9 mouse cellular contexts compared by ENCODE assay signal in genomic region chr8:105788241-105788640, GRCm38 (mm10). TPM values are rescaled to one million over a fixed set of nuclear protein-coding genes. Genes with fewer than 3 reads are reported as not detected.
DNase-seq lines count a peak whose midpoint lies in the region; ATAC-seq and TF ChIP-seq lines count a peak whose summit lies in the region.
"Had no signal": no experiment of that assay in that cellular context is flagged by ENCODE, and none has a peak within 500 bp of the region (broad histone marks: within the 10 kb centered on the region; RNA-seq: fewer than 3 reads in every experiment).

No protein-coding gene starts in this region.

- no peaks in the 10 kb centered on the region for H3K27me3 ChIP-seq in forebrain, postnatal 0 days (ENCODE audit: insufficient read depth, low read length)
- H3K27me3 ChIP-seq in forebrain, embryonic 13.5 days: no peaks in the 10 kb centered on the region
- H3K27me3 ChIP-seq: limb, embryonic 13.5 days had no signal

- ATAC-seq in forebrain, postnatal 0 days: no peak
- no peak for ATAC-seq in forebrain, embryonic 13.5 days
- no peak for ATAC-seq in frontal cortex, adult (ENCODE audit: low TSS enrichment)

- WGBS in forebrain, postnatal 0 days: 95% methylated on average over 2 of the region's 2 CpGs
- 93% methylated on average over 2 of the region's 2 CpGs for WGBS in forebrain, embryonic 13.5 days

- no peak overlapping the region for H3K4me3 ChIP-seq in forebrain, postnatal 0 days (ENCODE audit: low read depth, low read length)
- no peak overlapping the region for H3K4me3 ChIP-seq in forebrain, embryonic 13.5 days
- H3K4me3 ChIP-seq: limb, embryonic 13.5 days had no signal

- peak; percentile 69 for TF ChIP-seq CTCF in forebrain, postnatal 0 days (IDR thresholded peaks at IDR 0.05; ENCODE audit: low read depth)

- no peak overlapping the region for H3K9ac ChIP-seq in forebrain, postnatal 0 days
- H3K9ac ChIP-seq in forebrain, embryonic 13.5 days: no peak overlapping the region
- H3K9ac ChIP-seq: limb, embryonic 13.5 days had no signal

- H3K4me2 ChIP-seq in forebrain, postnatal 0 days (ENCODE audit: low read depth): no peak overlapping the region
- no peak overlapping the region for H3K4me2 ChIP-seq in forebrain, embryonic 13.5 days
- H3K4me2 ChIP-seq: limb, embryonic 13.5 days had no signal

- no peaks in the 10 kb centered on the region for H3K9me3 ChIP-seq in forebrain, postnatal 0 days (ENCODE audit: low read length)
- no peaks in the 10 kb centered on the region for H3K9me3 ChIP-seq in forebrain, embryonic 13.5 days (replicated peaks)
- H3K9me3 ChIP-seq: limb, embryonic 13.5 days had no signal

- no peak overlapping the region for H3K27ac ChIP-seq in forebrain, postnatal 0 days (ENCODE audit: low read depth, low read length)
- no peak overlapping the region for H3K27ac ChIP-seq in forebrain, embryonic 13.5 days
- H3K27ac ChIP-seq: limb, embryonic 13.5 days had no signal

- no peaks in the 10 kb centered on the region for H3K4me1 ChIP-seq in forebrain, postnatal 0 days (ENCODE audit: insufficient read depth)
- H3K4me1 ChIP-seq in forebrain, embryonic 13.5 days: no peaks in the 10 kb centered on the region
- H3K4me1 ChIP-seq: limb, embryonic 13.5 days had no signal

- peaks cover 11% of the 10 kb centered on the region for H3K36me3 ChIP-seq in forebrain, postnatal 0 days (ENCODE audit: insufficient read depth)
- peaks cover 37% of the 10 kb centered on the region for H3K36me3 ChIP-seq in forebrain, embryonic 13.5 days (ENCODE audit: poor library complexity, severe bottlenecking)

- DNase-seq in forebrain, postnatal 0 days: peak; percentile 47
- DNase-seq in ovary, postnatal 14 days (ENCODE audit: low spot score): peak; percentile 23
- DNase-seq in ovary, postnatal 36 days (ENCODE audit: low spot score): no peak
- DNase-seq in cerebellum, postnatal 36 days: peak; percentile 35 to 37
- DNase-seq in kidney, postnatal 4 days: peak; percentile 79 to 80
- peak; percentile 23 for DNase-seq in retina, adult 2 months (ENCODE audit: low read depth, low spot score)

RNA-seq across cellular contexts. Expression of gene Gfod2, which starts 29.8 kb away (rescaled TPM):
- 42.6 and 51.2 TPM in 2 replicates for total RNA-seq in forebrain, postnatal 0 days (2014; rRNA removed)
- 58.4 and 71.2 TPM in 2 replicates for polyA plus RNA-seq in forebrain, postnatal 0 days (2015; fragmentation: Nextera tagmentation; extraction: Ambion mirVana)
- 64.7 and 65.7 TPM in 2 replicates for polyA plus RNA-seq in forebrain, embryonic 13.5 days (2015; fragmentation: Nextera tagmentation; extraction: Ambion mirVana)

RNA-seq across cellular contexts. Expression of gene Ranbp10, which starts 38.9 kb away (rescaled TPM):
- 9.8 and 13.6 TPM in 2 replicates for total RNA-seq in forebrain, postnatal 0 days (2014; rRNA removed)
- polyA plus RNA-seq in forebrain, postnatal 0 days (2015; fragmentation: Nextera tagmentation; extraction: Ambion mirVana): 3.5 and 4.5 TPM in 2 replicates
- polyA plus RNA-seq in forebrain, embryonic 13.5 days (2015; fragmentation: Nextera tagmentation; extraction: Ambion mirVana): 14.2 and 14.7 TPM in 2 replicates

RNA-seq across cellular contexts. Expression of gene Tsnaxip1, which starts 39.3 kb away (rescaled TPM):
- 0.67 and 1.2 TPM in 2 replicates for total RNA-seq in forebrain, postnatal 0 days (2014; rRNA removed)
- polyA plus RNA-seq in forebrain, postnatal 0 days (2015; fragmentation: Nextera tagmentation; extraction: Ambion mirVana): 0.92 and 1.1 TPM in 2 replicates
- 0.43 and 1.00 TPM in 2 replicates for polyA plus RNA-seq in forebrain, embryonic 13.5 days (2015; fragmentation: Nextera tagmentation; extraction: Ambion mirVana)
